In genomic region chr15:99326407-99326806, GRCm38 (mm10) we compare ENCODE assay signal across 12 mouse cellular contexts. TPM values are rescaled to one million over a fixed set of nuclear protein-coding genes. Genes with fewer than 3 reads are reported as not detected.
DNase-seq lines count a peak whose midpoint lies in the region; ATAC-seq and TF ChIP-seq lines count a peak whose summit lies in the region.
"Had no signal": no experiment of that assay in that cellular context is flagged by ENCODE, and none has a peak within 500 bp of the region (broad histone marks: within the 10 kb centered on the region; RNA-seq: fewer than 3 reads in every experiment).

No protein-coding gene starts in this region.

- no peak for ATAC-seq in neural tube, embryonic 15.5 days (ENCODE audit: low FRiP score)
- no peak for ATAC-seq in forebrain, embryonic 16.5 days

- no peak overlapping the region for H3K9ac ChIP-seq in neural tube, embryonic 15.5 days (replicated peaks)
- H3K9ac ChIP-seq in forebrain, embryonic 16.5 days (replicated peaks; ENCODE audit: low read depth, low read length) = no peak overlapping the region

- H3K27ac ChIP-seq in gastrocnemius, adult 2 months = peak overlapping the region; percentile 73
- H3K27ac ChIP-seq in neural tube, embryonic 15.5 days (replicated peaks) = peak overlapping the region; percentile 2; the same call in 1 of the 2 replicates
- H3K27ac ChIP-seq in forebrain, embryonic 16.5 days (ENCODE audit: low read length) = no peak overlapping the region

- H3K4me3 ChIP-seq in gastrocnemius, adult 2 months = peak overlapping the region; percentile 22; the same call in 1 of the 2 replicates
- no peak overlapping the region for H3K4me3 ChIP-seq in neural tube, embryonic 15.5 days (replicated peaks)
- no peak overlapping the region for H3K4me3 ChIP-seq in forebrain, embryonic 16.5 days (replicated peaks; ENCODE audit: low read length)

- intact Hi-C loops in gastrocnemius, adult 2 months (cut with DNase I) = no loop called here

- TF ChIP-seq CTCF in gastrocnemius, adult 2 months (IDR thresholded peaks at IDR 0.05) = no peak

- no peak for DNase-seq in gastrocnemius, adult 2 months
- no peak for DNase-seq in gastrocnemius, adult 8-10 months (ENCODE audit: low spot score in 2 of 2)
- DNase-seq in neural tube, embryonic 10.5 days (ENCODE audit: extremely low spot score, low spot score) = no peak
- DNase-seq in kidney, adult 8-10 months = peak; percentile 34 to 50
- no peak for DNase-seq in frontal cortex, adult 2 months (ENCODE audit: extremely low spot score in 1 of 2, low spot score in 1 of 2)
- no peak for DNase-seq in embryo, embryonic 10.5 days (ENCODE audit: low spot score)
- DNase-seq: cerebellum, postnatal 36 days; gastrocnemius, postnatal 10 days; layer of hippocampus, postnatal 36 days had no signal

- H3K27me3 ChIP-seq in neural tube, embryonic 15.5 days (replicated peaks) = no peaks in the 10 kb centered on the region
- no peaks in the 10 kb centered on the region for H3K27me3 ChIP-seq in forebrain, embryonic 16.5 days (replicated peaks; ENCODE audit: control insufficient read depth, insufficient read depth, low read length)

- peaks cover 37% of the 10 kb centered on the region for H3K36me3 ChIP-seq in neural tube, embryonic 15.5 days
- H3K36me3 ChIP-seq in forebrain, embryonic 16.5 days (ENCODE audit: control insufficient read depth, insufficient read depth) = peaks cover 10% of the 10 kb centered on the region; the same call in 1 of the 2 replicates

- no peaks in the 10 kb centered on the region for H3K4me1 ChIP-seq in neural tube, embryonic 15.5 days
- H3K4me1 ChIP-seq in forebrain, embryonic 16.5 days (replicated peaks; ENCODE audit: control insufficient read depth, insufficient read depth, low read length) = no peaks in the 10 kb centered on the region

- H3K9me3 ChIP-seq in neural tube, embryonic 15.5 days (replicated peaks) = no peaks in the 10 kb centered on the region
- H3K9me3 ChIP-seq in forebrain, embryonic 16.5 days (ENCODE audit: control insufficient read depth, low read length) = no peaks in the 10 kb centered on the region

- 60% methylated on average over 2 of the region's 2 CpGs for WGBS in neural tube, embryonic 15.5 days
- WGBS in forebrain, embryonic 16.5 days = 57% methylated on average over 2 of the region's 2 CpGs

- H3K4me2 ChIP-seq in neural tube, embryonic 15.5 days = no peak overlapping the region
- no peak overlapping the region for H3K4me2 ChIP-seq in forebrain, embryonic 16.5 days (ENCODE audit: low read length)

RNA-seq across cellular contexts. Expression of gene Fam186b, which starts 30.7 kb away (rescaled TPM):
- not detected for total RNA-seq in gastrocnemius, adult 2 months (2021)
- not detected for total RNA-seq in gastrocnemius, adult 8-10 months (2022)
- 0.73 and 0.97 TPM in 2 replicates for polyA plus RNA-seq in neural tube, embryonic 15.5 days (2015; fragmentation: Nextera tagmentation; extraction: Ambion mirVana)
- polyA plus RNA-seq in frontal cortex, adult 2 months (2012; rRNA removed) = 1.5 and 1.7 TPM in 2 replicates
- 0.42 and 0.50 TPM in 2 replicates for polyA plus RNA-seq in forebrain, embryonic 16.5 days (2015; fragmentation: Nextera tagmentation; extraction: Ambion mirVana)
- total RNA-seq: gastrocnemius, postnatal 10 days had no signal
- polyA plus RNA-seq: neural tube, embryonic 11.5 days had no signal

RNA-seq across cellular contexts. Expression of gene Prpf40b, which starts 31.5 kb away (rescaled TPM):
- 10 to 100 TPM; 24.8 to 27.0 TPM for total RNA-seq in gastrocnemius, adult 2 months (2021)
- total RNA-seq in gastrocnemius, adult 8-10 months (2022) = 10 to 100 TPM; 22.5 to 28.5 (median 25.7) TPM
- 95.7 and 111 TPM in 2 replicates for polyA plus RNA-seq in neural tube, embryonic 15.5 days (2015; fragmentation: Nextera tagmentation; extraction: Ambion mirVana)
- 163 and 182 TPM in 2 replicates for polyA plus RNA-seq in frontal cortex, adult 2 months (2012; rRNA removed)
- polyA plus RNA-seq in forebrain, embryonic 16.5 days (2015; fragmentation: Nextera tagmentation; extraction: Ambion mirVana) = 111 and 129 TPM in 2 replicates

RNA-seq across cellular contexts. Expression of gene Fmnl3, which starts 43.9 kb away (rescaled TPM):
- 1 to 10 TPM; 5.5 to 7.2 TPM for total RNA-seq in gastrocnemius, adult 2 months (2021)
- total RNA-seq in gastrocnemius, adult 8-10 months (2022) = 1 to 10 TPM; 3.3 to 5.4 (median 3.9) TPM
- 7.9 and 11.9 TPM in 2 replicates for polyA plus RNA-seq in neural tube, embryonic 15.5 days (2015; fragmentation: Nextera tagmentation; extraction: Ambion mirVana)
- 18.5 and 19.9 TPM in 2 replicates for polyA plus RNA-seq in frontal cortex, adult 2 months (2012; rRNA removed)
- 8.7 and 10.3 TPM in 2 replicates for polyA plus RNA-seq in forebrain, embryonic 16.5 days (2015; fragmentation: Nextera tagmentation; extraction: Ambion mirVana)

Comparison
In these comparisons a context has a peak if more than half of its experiments do, and no peak if none do; other contexts are left out.
1. DNase-seq: peak in kidney, adult 8-10 months (2 of 2); none in gastrocnemius, adult 2 months (single experiment), gastrocnemius, adult 8-10 months (0 of 2), neural tube, embryonic 10.5 days (single experiment), frontal cortex, adult 2 months (0 of 2) and embryo, embryonic 10.5 days (single experiment).